Mouse (Mus musculus): ENCODE data around the gene Knop1.

The Knop1 gene

DNA sequence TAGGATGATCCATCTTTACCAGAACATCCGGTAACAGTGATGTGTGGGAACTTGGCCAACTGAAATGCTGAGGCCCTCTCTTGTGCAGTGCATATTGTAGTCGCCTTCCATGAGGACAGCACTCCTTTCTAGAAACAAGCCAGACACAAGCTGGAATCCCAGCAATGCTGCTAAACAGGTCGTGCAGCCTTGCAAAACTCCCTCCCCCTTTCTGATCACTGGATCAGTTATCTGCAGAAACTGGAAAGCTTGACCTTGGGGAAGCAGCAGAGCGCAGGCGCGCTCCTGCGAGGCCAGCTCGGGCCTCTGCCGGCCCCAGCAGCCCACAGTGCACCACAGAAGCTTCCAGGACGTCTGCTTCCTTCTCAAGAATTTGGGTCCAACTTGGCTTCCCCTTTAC lies 7.3 kb downstream of the Knop1 start:
- no peak for DNase-seq (ENCODE audit: low spot score)

DNA sequence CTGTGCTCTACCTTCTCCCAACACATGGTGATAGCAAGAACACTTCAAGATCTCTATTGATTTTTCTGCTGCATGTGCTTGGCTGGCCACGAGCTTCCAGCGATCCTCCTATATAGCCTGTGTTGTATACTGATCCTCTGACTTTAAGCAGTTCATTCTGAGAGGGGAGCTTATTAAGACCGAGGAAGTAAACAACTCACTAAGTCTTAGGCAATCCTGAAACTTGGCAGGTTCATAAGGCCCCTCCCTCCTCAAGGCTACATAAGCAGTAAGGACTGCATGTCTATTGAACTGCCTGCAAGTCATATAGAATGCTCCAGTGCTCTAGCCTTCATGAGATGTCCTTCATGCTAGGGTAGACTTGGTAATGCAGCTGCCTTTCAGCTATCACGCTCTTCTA lies 9.7 kb downstream of the Knop1 start:
- no peak for DNase-seq (ENCODE audit: low spot score)

DNA sequence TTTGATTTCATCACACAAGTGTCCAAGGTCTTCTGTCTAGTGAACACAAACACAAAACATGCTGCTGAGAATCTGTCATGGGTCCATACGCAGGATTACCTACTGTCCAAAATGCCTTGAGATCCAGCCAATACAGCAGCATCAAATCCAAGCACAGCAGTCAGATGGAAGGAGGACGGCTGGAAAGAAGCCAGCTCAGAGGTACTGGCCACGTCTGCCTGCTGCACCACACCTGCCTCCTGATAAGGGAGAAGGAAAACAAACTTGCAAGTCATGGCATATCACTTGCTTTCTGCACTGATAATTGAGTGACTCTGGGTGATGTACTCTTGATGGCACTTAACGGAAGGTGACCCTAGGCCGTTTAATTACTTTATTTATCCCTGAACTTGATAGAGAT lies 10.9 kb downstream of the Knop1 start:
- DNase-seq (ENCODE audit: low spot score): no peak

DNA sequence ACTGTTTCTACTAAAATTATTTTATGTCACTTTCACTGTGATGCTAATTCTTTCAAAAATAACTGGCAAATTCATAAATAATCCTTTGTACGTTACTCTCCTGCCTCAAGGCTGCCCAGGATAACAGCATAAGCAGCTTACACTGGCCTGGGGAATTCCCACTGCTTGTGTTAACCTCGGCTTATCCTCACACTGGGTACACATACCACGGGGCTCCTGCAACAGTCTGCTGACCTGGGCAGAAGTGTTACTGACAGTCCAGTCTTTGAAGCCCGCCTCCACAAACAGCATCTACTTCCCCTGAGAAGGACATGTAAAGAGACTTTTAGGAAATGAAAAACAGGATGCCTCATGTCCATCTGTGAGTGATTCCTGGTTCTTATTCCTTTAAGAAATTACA lies 13.1 kb downstream of the Knop1 start:
- no peak for DNase-seq (ENCODE audit: low spot score)

GRCm38 (mm10) chr7:118841796-118842195 lies 14.3 kb downstream of the Knop1 start:
- no peak for DNase-seq (ENCODE audit: low spot score)

GRCm38 (mm10) chr7:118841030-118841745 lies 14.9 kb downstream of the Knop1 start:
- no peak for DNase-seq (ENCODE audit: low spot score)

GRCm38 (mm10) chr7:118837901-118838300 lies 18.2 kb downstream of the Knop1 start:
- no peak for DNase-seq (ENCODE audit: low spot score)

GRCm38 (mm10) chr7:118827975-118828416 lies 28.1 kb downstream of the Knop1 start:
- DNase-seq (ENCODE audit: low spot score): no peak

DNA sequence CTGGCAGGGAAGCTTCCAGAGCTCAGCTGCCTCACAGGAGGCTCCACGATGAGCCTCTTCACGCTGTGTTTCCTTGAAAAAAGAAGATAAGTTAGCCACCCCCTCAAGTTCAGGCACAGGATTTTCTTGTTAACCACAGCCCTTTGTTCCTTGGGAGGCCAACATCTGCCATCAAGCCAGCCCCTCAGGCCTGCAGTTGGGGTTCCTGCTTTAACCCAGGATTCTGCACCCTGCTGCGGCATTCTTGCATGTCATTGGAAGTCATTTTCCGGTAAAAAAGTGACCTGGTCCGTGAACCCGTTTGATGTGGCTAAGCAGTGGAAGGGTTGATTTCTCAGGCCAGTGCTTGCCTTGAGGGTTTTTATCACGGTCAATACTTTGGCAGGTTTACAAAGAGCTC lies 31.6 kb downstream of the Knop1 start:
- no peak for DNase-seq (ENCODE audit: low spot score)

- DNase-seq (ENCODE audit: low spot score): no peak
Measured at GRCm38 (mm10) chr7:118821887-118822556, 34.0 kb downstream of the Knop1 start.

DNA sequence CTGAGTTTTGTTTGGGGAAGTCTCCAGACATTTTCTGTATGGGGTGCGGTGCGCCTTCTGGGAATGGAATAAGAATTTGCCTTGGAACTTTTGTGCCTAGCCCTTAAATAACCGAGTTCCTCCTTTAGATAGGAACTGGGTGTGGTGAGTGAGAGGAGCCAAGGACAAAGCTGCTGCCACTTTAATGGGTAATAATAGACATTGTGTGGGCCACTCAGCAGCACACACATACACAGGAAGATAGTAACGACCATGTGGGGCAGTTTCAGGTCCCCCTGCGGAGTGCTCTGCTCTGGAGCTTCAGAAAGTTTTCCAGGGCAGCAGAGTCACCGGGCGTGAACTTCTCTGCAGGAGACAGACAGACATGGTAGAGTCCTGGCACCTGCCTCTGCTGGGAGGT lies 34.7 kb downstream of the Knop1 start:
- DNase-seq (ENCODE audit: low spot score): no peak

GRCm38 (mm10) chr7:118819666-118820065 lies 36.4 kb downstream of the Knop1 start:
- no peak for DNase-seq (ENCODE audit: low spot score)

DNA sequence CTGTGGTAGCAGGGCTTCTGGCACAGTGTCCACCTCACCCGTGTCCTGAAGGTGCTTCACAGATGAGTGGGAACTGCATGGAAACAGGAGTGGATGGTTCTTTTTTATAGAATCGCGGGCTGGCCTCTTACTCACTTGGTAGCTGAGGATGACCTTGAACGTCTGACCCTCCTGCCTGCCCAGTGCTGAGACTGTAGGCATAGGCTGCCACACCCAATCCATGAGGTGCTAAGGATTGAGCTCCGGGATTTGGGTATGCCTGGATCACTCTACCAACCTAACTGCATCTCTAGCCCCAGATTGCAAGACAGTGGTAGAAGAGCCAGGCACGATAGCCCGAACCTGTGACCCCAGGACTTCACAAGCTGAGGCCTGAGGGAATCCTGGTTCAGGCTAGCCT lies 38.3 kb downstream of the Knop1 start:
- no peak for DNase-seq (ENCODE audit: low spot score)

GRCm38 (mm10) chr7:118816275-118816674 lies 39.8 kb downstream of the Knop1 start:
- no peak for DNase-seq (ENCODE audit: low spot score)

- no peak for DNase-seq (ENCODE audit: low spot score)
Measured at GRCm38 (mm10) chr7:118813592-118813991, 42.5 kb downstream of the Knop1 start.

DNA sequence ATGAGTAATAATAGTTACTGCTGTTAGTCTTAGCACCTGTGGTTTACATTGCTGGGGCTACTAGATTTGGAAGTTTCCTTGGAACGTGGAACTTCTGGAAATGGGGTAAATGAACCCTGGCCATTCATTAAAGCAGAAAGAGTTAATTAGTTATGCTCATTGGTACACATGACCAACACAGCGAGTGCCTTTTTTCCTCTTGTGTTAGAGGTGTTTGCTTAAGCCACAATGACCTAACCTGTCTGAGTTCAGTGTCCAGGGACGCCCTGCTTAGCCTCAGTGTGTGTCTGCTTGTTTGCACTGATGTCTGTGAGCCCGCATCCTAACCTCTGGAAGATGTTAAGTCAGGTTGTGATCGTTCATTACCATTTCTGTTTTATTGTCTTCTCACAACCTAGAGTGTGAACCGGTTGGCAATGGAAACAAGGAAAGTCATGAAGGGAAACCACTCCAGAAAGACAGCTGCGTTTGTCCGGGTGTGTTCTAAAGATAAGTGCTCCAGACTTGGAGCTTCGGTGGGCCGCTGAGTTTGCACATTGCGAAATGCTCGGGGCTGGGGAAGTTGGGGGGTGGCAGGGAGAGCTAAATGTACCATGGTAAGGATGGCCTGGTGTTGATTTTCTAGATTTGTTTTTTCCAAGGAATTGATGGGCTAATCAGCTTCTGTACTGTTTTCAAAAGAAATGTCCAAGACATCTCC lies 44.5 kb downstream of the Knop1 start:
- DNase-seq (ENCODE audit: low spot score): no peak

DNA sequence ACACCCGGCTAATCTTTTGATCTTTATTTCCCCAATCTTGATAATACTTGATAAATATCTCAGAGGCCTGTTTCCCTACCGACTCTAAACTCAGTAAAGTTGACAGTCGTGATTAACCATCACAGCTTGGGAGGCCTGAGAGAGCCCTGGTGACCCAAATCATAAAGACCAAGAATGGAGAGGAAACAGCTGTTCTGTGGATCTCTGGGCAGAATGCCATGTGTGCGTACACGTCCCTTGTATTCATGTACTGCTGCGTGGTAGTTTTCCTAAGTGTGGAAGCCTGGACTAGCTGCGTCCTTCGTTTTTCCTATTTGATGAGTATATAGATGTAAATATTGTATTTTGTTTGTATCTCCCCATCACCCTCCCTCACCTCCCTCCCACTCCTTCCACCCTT lies 48.2 kb downstream of the Knop1 start:
- DNase-seq (ENCODE audit: low spot score): no peak

GRCm38 (mm10) chr7:118806631-118807411 lies 49.2 kb downstream of the Knop1 start:
- DNase-seq (ENCODE audit: low spot score): no peak

GRCm38 (mm10) chr7:118803425-118803824 lies 52.6 kb downstream of the Knop1 start:
- no peak for DNase-seq (ENCODE audit: low spot score)

GRCm38 (mm10) chr7:118801791-118802190 lies 54.3 kb downstream of the Knop1 start:
- no peak for DNase-seq (ENCODE audit: low spot score)

GRCm38 (mm10) chr7:118800112-118800734 lies 55.8 kb downstream of the Knop1 start:
- DNase-seq (ENCODE audit: low spot score): no peak

DNA sequence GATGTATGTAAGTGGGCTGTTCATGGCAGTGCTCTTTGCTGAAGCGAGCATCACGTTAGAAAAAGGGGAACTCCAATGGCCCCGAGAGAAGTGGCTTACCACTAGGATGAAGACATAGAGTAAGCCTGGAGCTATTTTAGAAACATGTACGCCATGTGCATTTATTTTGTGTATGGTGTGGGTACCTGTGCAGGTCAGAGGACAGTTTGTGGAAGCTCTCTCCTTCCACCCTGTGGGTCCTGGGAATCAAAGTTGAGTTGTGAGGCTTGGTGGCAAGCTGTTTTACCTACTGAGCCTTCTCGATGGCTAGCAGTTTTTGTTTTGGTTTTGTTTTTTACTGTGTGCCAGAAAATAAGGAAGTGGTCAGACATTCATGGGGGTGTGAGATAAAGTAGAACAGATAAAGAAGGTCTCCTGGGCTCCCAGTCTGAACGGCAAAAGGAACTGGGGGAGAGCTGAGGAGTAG lies 57.9 kb downstream of the Knop1 start:
- DNase-seq (ENCODE audit: low spot score): no peak

All from ovary, postnatal 10 days (tissue).